Mouse (Mus musculus): ENCODE data around the gene Ifit1. TPM values are rescaled to one million over a fixed set of nuclear protein-coding genes. Genes with fewer than 3 reads are reported as not detected.

Ifit1 gene
- polyA plus RNA-seq, 1 experiment: 0.21 TPM

GRCm38 (mm10) chr19:34662740-34663139 is 22.1 kb downstream of the Ifit1 start:
- no peak for TF ChIP-seq CTCF (IDR thresholded peaks at IDR 0.05; ENCODE audit: borderline replicate concordance, extremely low read depth, insufficient read depth, insufficient read length)
- no peak for TF ChIP-seq POLR2A (IDR thresholded peaks at IDR 0.05; ENCODE audit: borderline replicate concordance, extremely low read depth, insufficient read depth, insufficient read length, poor library complexity, severe bottlenecking)
- no peak for DNase-seq (ENCODE audit: low read depth)

GRCm38 (mm10) chr19:34666127-34666526 is 25.5 kb downstream of the Ifit1 start:
- no peak for TF ChIP-seq POLR2A (IDR thresholded peaks at IDR 0.05; ENCODE audit: borderline replicate concordance, extremely low read depth, insufficient read depth, insufficient read length, poor library complexity, severe bottlenecking)
- peak; percentile 92 for TF ChIP-seq CTCF (IDR thresholded peaks at IDR 0.05; ENCODE audit: borderline replicate concordance, extremely low read depth, insufficient read depth, insufficient read length)
- peak; percentile 81 for DNase-seq (ENCODE audit: low read depth)

- DNase-seq (ENCODE audit: low read depth): peak; percentile 15
- TF ChIP-seq CTCF (IDR thresholded peaks at IDR 0.05; ENCODE audit: borderline replicate concordance, extremely low read depth, insufficient read depth, insufficient read length) (no peak), POLR2A (IDR thresholded peaks at IDR 0.05; ENCODE audit: borderline replicate concordance, extremely low read depth, insufficient read depth, insufficient read length, poor library complexity, severe bottlenecking) (no peak)
Observed at GRCm38 (mm10) chr19:34673476-34673875, 32.8 kb downstream of the Ifit1 start.

GRCm38 (mm10) chr19:34678428-34678827 is 37.8 kb downstream of the Ifit1 start:
- no peak for TF ChIP-seq CTCF (IDR thresholded peaks at IDR 0.05; ENCODE audit: borderline replicate concordance, extremely low read depth, insufficient read depth, insufficient read length)
- DNase-seq (ENCODE audit: low read depth): no peak

- TF ChIP-seq POLR2A (IDR thresholded peaks at IDR 0.05; ENCODE audit: borderline replicate concordance, extremely low read depth, insufficient read depth, insufficient read length, poor library complexity, severe bottlenecking) (no peak), CTCF (IDR thresholded peaks at IDR 0.05; ENCODE audit: borderline replicate concordance, extremely low read depth, insufficient read depth, insufficient read length) (peak; percentile 75)
- DNase-seq (ENCODE audit: low read depth): peak; percentile 60
Observed at GRCm38 (mm10) chr19:34684857-34685256, 44.2 kb downstream of the Ifit1 start.

GRCm38 (mm10) chr19:34685530-34685929 is 44.9 kb downstream of the Ifit1 start:
- no peak for DNase-seq (ENCODE audit: low read depth)
- TF ChIP-seq CTCF (IDR thresholded peaks at IDR 0.05; ENCODE audit: borderline replicate concordance, extremely low read depth, insufficient read depth, insufficient read length): no peak
- no peak for TF ChIP-seq POLR2A (IDR thresholded peaks at IDR 0.05; ENCODE audit: borderline replicate concordance, extremely low read depth, insufficient read depth, insufficient read length, poor library complexity, severe bottlenecking)

- no peak for TF ChIP-seq POLR2A (IDR thresholded peaks at IDR 0.05; ENCODE audit: borderline replicate concordance, extremely low read depth, insufficient read depth, insufficient read length, poor library complexity, severe bottlenecking)
- DNase-seq (ENCODE audit: low read depth): no peak
Observed at GRCm38 (mm10) chr19:34691402-34691801, 50.7 kb downstream of the Ifit1 start.

- no peak for TF ChIP-seq CTCF (IDR thresholded peaks at IDR 0.05; ENCODE audit: borderline replicate concordance, extremely low read depth, insufficient read depth, insufficient read length)
- no peak for TF ChIP-seq POLR2A (IDR thresholded peaks at IDR 0.05; ENCODE audit: borderline replicate concordance, extremely low read depth, insufficient read depth, insufficient read length, poor library complexity, severe bottlenecking)
- no peak for DNase-seq (ENCODE audit: low read depth)
Observed at GRCm38 (mm10) chr19:34696352-34696986, 55.8 kb downstream of the Ifit1 start.

GRCm38 (mm10) chr19:34697461-34697860 is 56.8 kb downstream of the Ifit1 start:
- no peak for TF ChIP-seq CTCF (IDR thresholded peaks at IDR 0.05; ENCODE audit: borderline replicate concordance, extremely low read depth, insufficient read depth, insufficient read length)
- no peak for TF ChIP-seq POLR2A (IDR thresholded peaks at IDR 0.05; ENCODE audit: borderline replicate concordance, extremely low read depth, insufficient read depth, insufficient read length, poor library complexity, severe bottlenecking)
- no peak for DNase-seq (ENCODE audit: low read depth)

- TF ChIP-seq POLR2A (IDR thresholded peaks at IDR 0.05; ENCODE audit: borderline replicate concordance, extremely low read depth, insufficient read depth, insufficient read length, poor library complexity, severe bottlenecking) (no peak), CTCF (IDR thresholded peaks at IDR 0.05; ENCODE audit: borderline replicate concordance, extremely low read depth, insufficient read depth, insufficient read length) (no peak)
- DNase-seq (ENCODE audit: low read depth): no peak
Observed at GRCm38 (mm10) chr19:34698432-34698831, 57.8 kb downstream of the Ifit1 start.

GRCm38 (mm10) chr19:34698852-34699251 is 58.2 kb downstream of the Ifit1 start:
- DNase-seq (ENCODE audit: low read depth): no peak
- TF ChIP-seq CTCF (IDR thresholded peaks at IDR 0.05; ENCODE audit: borderline replicate concordance, extremely low read depth, insufficient read depth, insufficient read length): no peak
- TF ChIP-seq POLR2A (IDR thresholded peaks at IDR 0.05; ENCODE audit: borderline replicate concordance, extremely low read depth, insufficient read depth, insufficient read length, poor library complexity, severe bottlenecking): no peak

- DNase-seq (ENCODE audit: low read depth): no peak
- no peak for TF ChIP-seq CTCF (IDR thresholded peaks at IDR 0.05; ENCODE audit: borderline replicate concordance, extremely low read depth, insufficient read depth, insufficient read length)
- TF ChIP-seq POLR2A (IDR thresholded peaks at IDR 0.05; ENCODE audit: borderline replicate concordance, extremely low read depth, insufficient read depth, insufficient read length, poor library complexity, severe bottlenecking): no peak
Observed at GRCm38 (mm10) chr19:34699300-34699699, 58.6 kb downstream of the Ifit1 start.

Other genes starting within 250 kb of the Ifit1 start
- 3.5 and 3.6 TPM in 2 replicates for gene Ch25h, start 165.7 kb upstream of the Ifit1 start, polyA plus RNA-seq (2012; rRNA removed)
- 18.9 and 20.0 TPM in 2 replicates for gene Lipa, start 113.4 kb upstream of the Ifit1 start, polyA plus RNA-seq (2012; rRNA removed)
- gene Ifit2, start 90.2 kb upstream of the Ifit1 start, polyA plus RNA-seq (2012; rRNA removed): 2.8 and 2.9 TPM in 2 replicates
- gene Ifit3, start 57.3 kb upstream of the Ifit1 start, polyA plus RNA-seq (2012; rRNA removed): 0.37 and 0.77 TPM in 2 replicates
- 0.37 and 0.55 TPM in 2 replicates for gene Ifit1bl1, start 38.9 kb upstream of the Ifit1 start, polyA plus RNA-seq (2012; rRNA removed)
- gene Ifit3b, start 32.9 kb upstream of the Ifit1 start, polyA plus RNA-seq (2012; rRNA removed): 0.05 and 0.08 TPM in 2 replicates
- 0.09 and 0.19 TPM in 2 replicates for gene Ifit1bl2, start 128 bp upstream of the Ifit1 start, polyA plus RNA-seq (2012; rRNA removed)
- gene Slc16a12, start 106.4 kb downstream of the Ifit1 start, polyA plus RNA-seq (2012; rRNA removed): 2.2 and 2.8 TPM in 2 replicates
- 2.3 and 6.6 TPM in 2 replicates for gene Pank1, start 238.6 kb downstream of the Ifit1 start, polyA plus RNA-seq (2012; rRNA removed)

Measured in brain, embryonic 14.5 days (tissue).